Mouse (Mus musculus): ENCODE measurements around the gene Rpl13.
A peak's percentile ranks its signal among the peaks of the same experiment; 100 is the strongest.

DNA sequence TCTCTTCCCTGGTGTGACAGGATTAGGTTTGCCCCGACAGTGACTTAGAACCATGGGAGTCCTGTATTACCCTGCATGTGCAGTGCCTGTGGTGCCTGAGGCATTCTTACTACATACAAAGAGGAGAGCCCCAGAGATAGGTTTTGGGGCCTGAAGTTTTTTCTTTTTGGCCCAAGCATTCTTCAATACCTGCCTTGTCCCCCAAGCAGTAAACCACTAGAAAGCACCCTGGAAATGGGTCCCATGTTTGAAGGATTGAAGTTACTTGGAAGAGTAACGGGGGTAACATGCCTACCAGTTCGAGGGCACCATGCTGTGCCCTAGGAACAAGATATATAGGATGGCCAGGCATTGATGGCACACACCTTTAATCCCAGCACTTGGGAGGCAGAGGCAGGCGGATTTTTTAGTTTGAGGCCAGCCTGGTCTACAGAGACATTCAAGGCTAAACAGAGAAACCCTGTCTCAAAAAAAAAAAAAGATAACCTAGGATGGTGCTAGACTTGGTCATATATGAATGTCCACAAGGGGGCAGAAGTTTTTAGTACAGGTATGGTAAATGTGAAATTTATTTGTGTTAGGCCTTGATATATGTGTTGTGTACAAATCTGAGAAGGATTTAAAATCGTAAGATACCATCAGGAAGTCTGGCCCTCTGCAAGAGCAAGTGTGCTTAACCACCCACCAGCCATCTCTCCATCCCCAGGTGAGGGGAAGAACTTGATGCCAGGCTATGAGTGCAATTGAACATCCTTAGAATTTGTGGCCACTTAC, 3.6 kb downstream of the Rpl13 start:
- TF ChIP-seq CTCF (IDR thresholded peaks at IDR 0.05; ENCODE audit: low read depth) (peak; percentile 66), EP300 (IDR thresholded peaks at IDR 0.05; ENCODE audit: low read depth) (no peak)

Measured in liver, postnatal 0 days (tissue).